Mouse (Mus musculus): ENCODE data around the gene Slain2.

GRCm38 (mm10) chr5:72869779-72870608 lies 44.1 kb upstream of the Slain2 start:
- TF ChIP-seq E2F4 (IDR thresholded peaks at IDR 0.05; ENCODE audit: insufficient read depth) (no peak), POLR2A (IDR thresholded peaks at IDR 0.05; ENCODE audit: insufficient read length, low read depth) (no peak), USF1 (IDR thresholded peaks at IDR 0.05; ENCODE audit: low read depth) (no peak), MAX (IDR thresholded peaks at IDR 0.05; ENCODE audit: low read depth) (no peak)

Data from myocyte (in vitro differentiated cells).